Mouse (Mus musculus): ENCODE results near the gene Zfp984. TPM values are rescaled to one million over a fixed set of nuclear protein-coding genes. Genes with fewer than 3 reads are reported as not detected.
"Not testable (repeated sequence)": the region's sequence is repeated elsewhere in the genome, so short reads cannot be mapped to it uniquely, and the experiment has no call there.

The Zfp984 gene
- 8.7 and 9.3 TPM in 2 replicates for polyA plus RNA-seq (2015; fragmentation: Nextera tagmentation; extraction: Ambion mirVana)

DNA sequence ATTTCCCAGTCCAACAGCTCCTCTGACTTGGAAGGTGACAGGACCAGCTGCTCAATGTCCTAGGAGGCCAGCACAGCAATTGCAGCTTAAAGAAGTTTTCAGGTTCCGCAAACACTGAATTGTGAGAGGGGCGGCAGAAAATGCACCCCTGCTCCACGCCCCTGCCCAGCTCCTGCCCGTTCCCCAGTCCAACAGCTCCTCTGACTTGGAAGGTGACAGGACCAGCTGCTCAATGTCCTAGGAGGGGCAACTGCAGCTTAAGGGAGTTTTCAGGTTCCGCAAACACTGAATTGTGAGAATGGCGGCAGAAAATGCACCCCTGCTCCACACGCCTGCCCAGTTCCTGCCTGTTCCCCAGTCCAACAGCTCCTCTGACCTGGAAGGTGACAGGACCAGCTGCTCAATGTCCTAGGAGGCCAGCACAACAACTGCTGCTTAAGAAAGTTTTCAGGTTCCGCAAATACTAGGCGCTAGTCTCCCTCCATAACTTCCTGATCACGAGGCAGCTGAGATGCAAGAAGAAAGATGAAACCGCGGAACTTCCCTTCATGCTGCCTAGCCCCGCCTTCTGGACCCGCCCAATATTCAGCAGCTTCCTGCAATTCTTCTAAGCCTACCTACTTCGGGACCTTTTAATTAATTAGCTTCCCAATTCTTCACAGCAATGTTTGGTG, at the start of gene Zfp984:
Gene Zfp984, minus strand, starts transcription at position 497 of the 674 bp plus-strand sequence.
- 8% methylated on average over 15 of the region's 15 CpGs for WGBS
- peak within 1 kb of the TSS; percentile 73; the same call in 1 of the 2 replicates for H3K27ac ChIP-seq (ENCODE audit: low read length)
- not testable (repeated sequence) for H3K27me3 ChIP-seq (ENCODE audit: control insufficient read depth, insufficient read depth, low read length)

DNA sequence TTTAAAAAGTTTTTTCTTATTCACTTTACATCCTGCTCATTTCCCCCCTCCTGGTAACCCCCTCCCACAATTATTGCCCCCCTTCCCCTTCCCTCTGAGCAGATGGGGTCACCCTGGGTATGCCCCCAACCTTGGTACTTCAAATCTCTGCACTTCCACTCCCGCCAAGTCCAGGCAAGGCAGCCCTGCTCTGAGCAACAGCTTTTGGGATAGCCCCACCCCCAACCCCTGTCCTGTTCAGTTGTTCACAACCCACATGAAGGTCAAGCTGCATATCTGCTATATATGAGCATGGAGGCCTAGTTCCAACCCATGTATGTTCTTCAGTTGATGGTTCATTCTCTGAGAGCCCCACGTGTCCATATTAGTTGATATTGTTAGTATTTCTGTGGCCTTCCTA, 41.2 kb upstream of the Zfp984 start:
- WGBS: 65% methylated on average over 2 of the region's 2 CpGs
- H3K27me3 ChIP-seq (ENCODE audit: control insufficient read depth, insufficient read depth, low read length): no peaks in the 10 kb centered on the region

More for the DNA sequence above, at the start of gene Zfp984:
- H3K9me3 ChIP-seq (replicated peaks; ENCODE audit: control insufficient read depth, low read length); H3K36me3 ChIP-seq (ENCODE audit: control insufficient read depth, insufficient read depth, low read length); H3K4me1 ChIP-seq (ENCODE audit: control insufficient read depth, insufficient read depth, low read length): not testable (repeated sequence)
- ATAC-seq (ENCODE audit: insufficient read depth, low FRiP score): peak; percentile 62; the same call in 1 of the 2 replicates
- peak within 1 kb of the TSS; percentile 56 for H3K4me3 ChIP-seq (replicated peaks; ENCODE audit: low read length)
- H3K4me2 ChIP-seq (ENCODE audit: low read depth, low read length): peak within 1 kb of the TSS; percentile 66
- H3K9ac ChIP-seq (ENCODE audit: low read length): peak within 1 kb of the TSS; percentile 74

GRCm38 (mm10) chr4:147848584-147848991, 39.0 kb upstream of the Zfp984 start:
- H3K4me2 ChIP-seq (ENCODE audit: low read depth, low read length): peak overlapping the region; percentile 86
- H3K27me3 ChIP-seq (ENCODE audit: control insufficient read depth, insufficient read depth, low read length): no peaks in the 10 kb centered on the region
- peak; percentile 64 for ATAC-seq (ENCODE audit: insufficient read depth, low FRiP score)
- H3K36me3 ChIP-seq (ENCODE audit: control insufficient read depth, insufficient read depth, low read length): peaks cover 8% of the 10 kb centered on the region
- H3K4me3 ChIP-seq (replicated peaks; ENCODE audit: low read length): peak overlapping the region; percentile 95
- H3K9me3 ChIP-seq (replicated peaks; ENCODE audit: control insufficient read depth, low read length): 0 out of 2 replicates have a peak, but pooled peaks cover 4% of the 10 kb centered on the region
- H3K9ac ChIP-seq (ENCODE audit: low read length): peak overlapping the region; percentile 79
- no peak overlapping the region for H3K27ac ChIP-seq (ENCODE audit: low read length)
- peaks cover 4% of the 10 kb centered on the region for H3K4me1 ChIP-seq (ENCODE audit: control insufficient read depth, insufficient read depth, low read length)
- 2% methylated on average over 4 of the region's 4 CpGs for WGBS

More for the DNA sequence above, 41.2 kb upstream of the Zfp984 start:
- ATAC-seq (ENCODE audit: insufficient read depth, low FRiP score): no peak
- Histone ChIP-seq H3K27ac (ENCODE audit: low read length) (no peak overlapping the region), H3K9me3 (replicated peaks; ENCODE audit: control insufficient read depth, low read length) (no peaks in the 10 kb centered on the region), H3K9ac (ENCODE audit: low read length) (no peak overlapping the region), H3K4me2 (ENCODE audit: low read depth, low read length) (no peak overlapping the region), H3K4me3 (replicated peaks; ENCODE audit: low read length) (no peak overlapping the region), H3K4me1 (ENCODE audit: control insufficient read depth, insufficient read depth, low read length) (peaks cover 4% of the 10 kb centered on the region), H3K36me3 (ENCODE audit: control insufficient read depth, insufficient read depth, low read length) (no peaks in the 10 kb centered on the region)

- peaks cover 4% of the 10 kb centered on the region for H3K4me1 ChIP-seq (ENCODE audit: control insufficient read depth, insufficient read depth, low read length)
- H3K9me3 ChIP-seq (replicated peaks; ENCODE audit: control insufficient read depth, low read length): 0 out of 2 replicates have a peak, but pooled peaks cover 11% of the 10 kb centered on the region
- peak within 1 kb of the TSS; percentile 95 for H3K4me3 ChIP-seq (replicated peaks; ENCODE audit: low read length)
- H3K27ac ChIP-seq (ENCODE audit: low read length): no peak within 1 kb of the TSS
- H3K36me3 ChIP-seq (ENCODE audit: control insufficient read depth, insufficient read depth, low read length): peaks cover 14% of the 10 kb centered on the region
- H3K4me2 ChIP-seq (ENCODE audit: low read depth, low read length): peak within 1 kb of the TSS; percentile 86
- H3K9ac ChIP-seq (ENCODE audit: low read length): peak within 1 kb of the TSS; percentile 88
- peak; percentile 90 for ATAC-seq (ENCODE audit: insufficient read depth, low FRiP score)
- no peaks in the 10 kb centered on the region for H3K27me3 ChIP-seq (ENCODE audit: control insufficient read depth, insufficient read depth, low read length)
- WGBS: 2% methylated on average over 23 of the region's 23 CpGs
Observed at GRCm38 (mm10) chr4:147847614-147848583, 38.3 kb upstream of the Zfp984 start, which contains the start of gene Zfp933. Zfp933 (minus strand) TSS chr4:147848366.

DNA sequence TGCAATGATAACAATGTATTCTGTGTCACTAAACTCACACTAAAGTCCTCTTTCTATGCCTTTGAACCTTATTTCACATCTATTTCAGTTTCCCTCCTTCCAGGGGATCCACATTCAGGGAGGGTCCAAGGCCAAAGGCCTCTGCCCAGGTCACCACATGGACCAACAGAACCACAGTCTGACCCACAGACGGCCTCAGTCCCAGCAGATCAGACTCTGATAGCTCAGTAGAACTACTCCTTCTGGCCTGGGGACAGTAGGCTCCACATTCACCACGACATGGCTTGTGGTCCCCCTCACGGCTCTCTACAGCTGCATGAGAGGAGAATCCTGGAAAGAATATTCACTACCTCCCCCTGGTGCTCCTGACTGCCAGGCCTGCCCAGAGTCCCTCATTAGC, 33.3 kb upstream of the Zfp984 start:
- Histone ChIP-seq H3K9me3 (replicated peaks; ENCODE audit: control insufficient read depth, low read length) (peaks cover 28% of the 10 kb centered on the region), H3K36me3 (ENCODE audit: control insufficient read depth, insufficient read depth, low read length) (peaks cover 31% of the 10 kb centered on the region), H3K9ac (ENCODE audit: low read length) (no peak overlapping the region), H3K27me3 (ENCODE audit: control insufficient read depth, insufficient read depth, low read length) (no peaks in the 10 kb centered on the region), H3K4me3 (replicated peaks; ENCODE audit: low read length) (no peak overlapping the region), H3K4me2 (ENCODE audit: low read depth, low read length) (no peak overlapping the region), H3K27ac (ENCODE audit: low read length) (no peak overlapping the region), H3K4me1 (ENCODE audit: control insufficient read depth, insufficient read depth, low read length) (peaks cover 4% of the 10 kb centered on the region)
- 96% methylated on average over 3 of the region's 3 CpGs for WGBS
- ATAC-seq (ENCODE audit: insufficient read depth, low FRiP score): no peak

DNA sequence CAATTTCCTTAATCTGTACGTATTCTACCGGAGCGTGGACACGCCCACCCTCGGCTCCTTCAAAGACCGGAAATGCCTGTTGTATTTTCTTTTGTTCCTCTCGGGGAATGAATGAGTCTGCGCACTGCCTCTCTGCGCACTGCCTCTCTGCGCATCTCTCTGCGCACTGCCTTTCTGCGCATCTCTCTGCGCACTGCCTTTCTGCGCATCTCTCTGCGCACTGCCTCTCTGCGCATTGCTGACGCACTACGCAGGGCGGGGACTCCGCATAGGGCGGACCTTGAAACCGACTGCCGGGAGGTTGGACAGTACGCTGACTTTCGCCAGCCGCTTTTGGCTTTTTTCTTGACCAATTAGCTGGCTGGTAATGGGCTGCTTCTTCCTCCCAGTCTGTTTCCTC, 29.7 kb upstream of the Zfp984 start:
- not testable (repeated sequence) for H3K4me2 ChIP-seq (ENCODE audit: low read depth, low read length); H3K4me3 ChIP-seq (replicated peaks; ENCODE audit: low read length); H3K27me3 ChIP-seq (ENCODE audit: control insufficient read depth, insufficient read depth, low read length); ATAC-seq (ENCODE audit: insufficient read depth, low FRiP score); H3K4me1 ChIP-seq (ENCODE audit: control insufficient read depth, insufficient read depth, low read length); H3K27ac ChIP-seq (ENCODE audit: low read length); H3K9ac ChIP-seq (ENCODE audit: low read length)
- Histone ChIP-seq H3K36me3 (ENCODE audit: control insufficient read depth, insufficient read depth, low read length) (peaks cover 29% of the 10 kb centered on the region), H3K9me3 (replicated peaks; ENCODE audit: control insufficient read depth, low read length) (peaks cover 28% of the 10 kb centered on the region)
- WGBS: 98% methylated on average over 12 of the region's 26 CpGs

- Histone ChIP-seq H3K9ac (ENCODE audit: low read length) (no peak overlapping the region), H3K9me3 (replicated peaks; ENCODE audit: control insufficient read depth, low read length) (peaks cover 62% of the 10 kb centered on the region), H3K27ac (ENCODE audit: low read length) (no peak overlapping the region), H3K36me3 (ENCODE audit: control insufficient read depth, insufficient read depth, low read length) (peaks cover 42% of the 10 kb centered on the region), H3K4me3 (replicated peaks; ENCODE audit: low read length) (no peak overlapping the region), H3K27me3 (ENCODE audit: control insufficient read depth, insufficient read depth, low read length) (no peaks in the 10 kb centered on the region), H3K4me1 (ENCODE audit: control insufficient read depth, insufficient read depth, low read length) (no peaks in the 10 kb centered on the region), H3K4me2 (ENCODE audit: low read depth, low read length) (no peak overlapping the region)
- 94% methylated on average over 4 of the region's 4 CpGs for WGBS
- ATAC-seq (ENCODE audit: insufficient read depth, low FRiP score): no peak
Observed at GRCm38 (mm10) chr4:147824389-147824788, 14.8 kb upstream of the Zfp984 start.

DNA sequence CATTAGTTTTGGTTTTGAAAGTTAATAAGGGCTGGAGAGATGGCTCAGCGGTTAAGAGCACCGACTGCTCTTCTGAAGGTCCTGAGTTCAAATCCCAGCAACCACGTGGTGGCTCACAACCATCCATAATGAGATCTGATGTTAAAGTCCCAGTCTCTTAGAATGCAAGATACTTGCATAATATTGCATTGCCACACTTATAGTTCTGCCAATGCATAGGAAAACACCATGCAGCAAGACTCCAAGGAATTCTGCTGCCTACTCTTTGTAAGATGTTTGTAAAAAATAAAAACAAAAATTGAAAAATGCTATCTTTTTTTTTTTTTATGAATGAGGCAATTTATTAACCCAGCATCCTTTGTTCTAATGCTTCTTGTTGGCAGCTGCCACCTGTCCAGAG, 11.8 kb upstream of the Zfp984 start:
- 91% methylated on average over 3 of the region's 3 CpGs for WGBS
- not testable (repeated sequence) for ATAC-seq (ENCODE audit: insufficient read depth, low FRiP score); H3K9ac ChIP-seq (ENCODE audit: low read length); H3K27ac ChIP-seq (ENCODE audit: low read length); H3K4me1 ChIP-seq (ENCODE audit: control insufficient read depth, insufficient read depth, low read length); H3K4me3 ChIP-seq (replicated peaks; ENCODE audit: low read length); H3K4me2 ChIP-seq (ENCODE audit: low read depth, low read length); H3K27me3 ChIP-seq (ENCODE audit: control insufficient read depth, insufficient read depth, low read length)
- Histone ChIP-seq H3K36me3 (ENCODE audit: control insufficient read depth, insufficient read depth, low read length) (peaks cover 19% of the 10 kb centered on the region), H3K9me3 (replicated peaks; ENCODE audit: control insufficient read depth, low read length) (peaks cover 47% of the 10 kb centered on the region)

DNA sequence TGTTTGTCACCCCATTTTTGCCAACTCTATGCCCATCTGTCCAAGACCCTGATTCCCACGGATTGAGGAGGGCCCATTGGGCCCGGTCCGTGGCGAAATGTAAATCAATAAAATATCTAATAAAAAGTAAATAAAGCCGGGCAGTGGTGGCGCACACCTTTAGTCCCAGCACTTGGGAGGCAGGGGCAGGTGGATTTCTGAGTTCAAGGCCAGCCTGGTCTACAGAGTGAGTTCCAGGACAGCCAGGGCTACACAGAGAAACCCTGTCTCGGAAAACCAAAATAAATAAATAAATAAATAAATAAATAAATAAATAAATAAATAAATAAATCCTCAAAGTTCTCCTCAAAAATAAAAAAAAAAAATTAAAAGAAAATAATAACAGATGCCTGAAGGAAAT, 10.1 kb upstream of the Zfp984 start:
- not testable (repeated sequence) for H3K36me3 ChIP-seq (ENCODE audit: control insufficient read depth, insufficient read depth, low read length); ATAC-seq (ENCODE audit: insufficient read depth, low FRiP score)
- WGBS: 82% methylated on average over 7 of the region's 7 CpGs

More for the DNA sequence above, 10.1 kb upstream of the Zfp984 start:
- H3K9me3 ChIP-seq (replicated peaks; ENCODE audit: control insufficient read depth, low read length): peaks cover 33% of the 10 kb centered on the region
- not testable (repeated sequence) for H3K27me3 ChIP-seq (ENCODE audit: control insufficient read depth, insufficient read depth, low read length); H3K9ac ChIP-seq (ENCODE audit: low read length); H3K4me2 ChIP-seq (ENCODE audit: low read depth, low read length); H3K27ac ChIP-seq (ENCODE audit: low read length); H3K4me1 ChIP-seq (ENCODE audit: control insufficient read depth, insufficient read depth, low read length); H3K4me3 ChIP-seq (replicated peaks; ENCODE audit: low read length)
